ENCODE assay signal across 12 mouse cellular contexts in genomic region chr19:47750391-47750790, GRCm38 (mm10).
"Had no signal": no experiment of that assay in that cellular context is flagged by ENCODE, and none has a peak within 500 bp of the region (broad histone marks: within the 10 kb centered on the region; RNA-seq: fewer than 3 reads in every experiment).

No protein-coding gene starts in this region.

- H3K27ac ChIP-seq: left cerebral cortex, adult 2 months; liver, embryonic 13.5 days; stomach, embryonic 15.5 days had no signal

- H3K36me3 ChIP-seq: liver, embryonic 13.5 days; stomach, embryonic 15.5 days had no signal

- H3K9ac ChIP-seq: liver, embryonic 13.5 days; stomach, embryonic 15.5 days had no signal

- H3K9me3 ChIP-seq: liver, embryonic 13.5 days; stomach, embryonic 15.5 days had no signal

- H3K4me3 ChIP-seq: left cerebral cortex, adult 2 months; liver, embryonic 13.5 days; stomach, embryonic 15.5 days had no signal

- H3K27me3 ChIP-seq: liver, embryonic 13.5 days; stomach, embryonic 15.5 days had no signal

- H3K4me2 ChIP-seq: liver, embryonic 13.5 days; stomach, embryonic 15.5 days had no signal

- H3K4me1 ChIP-seq: liver, embryonic 13.5 days; stomach, embryonic 15.5 days had no signal

- DNase-seq: kidney, adult 2 months; kidney, postnatal 10 days; layer of hippocampus, postnatal 36 days; liver, embryonic 13.5 days; lung, adult 2 months; lung, postnatal 14 days; lung, postnatal 4 days; right cerebral cortex, postnatal 25 days; spleen, adult 18-20 months; thymus, postnatal 25 days had no signal
